Mouse (Mus musculus): ENCODE measurements around the gene Mndal. TPM values are rescaled to one million over a fixed set of nuclear protein-coding genes. Genes with fewer than 3 reads are reported as not detected.

The Mndal gene
- polyA plus RNA-seq (2017; shearing (Covaris generic)): 100 to 1,000 TPM; 368 to 518 TPM

DNA sequence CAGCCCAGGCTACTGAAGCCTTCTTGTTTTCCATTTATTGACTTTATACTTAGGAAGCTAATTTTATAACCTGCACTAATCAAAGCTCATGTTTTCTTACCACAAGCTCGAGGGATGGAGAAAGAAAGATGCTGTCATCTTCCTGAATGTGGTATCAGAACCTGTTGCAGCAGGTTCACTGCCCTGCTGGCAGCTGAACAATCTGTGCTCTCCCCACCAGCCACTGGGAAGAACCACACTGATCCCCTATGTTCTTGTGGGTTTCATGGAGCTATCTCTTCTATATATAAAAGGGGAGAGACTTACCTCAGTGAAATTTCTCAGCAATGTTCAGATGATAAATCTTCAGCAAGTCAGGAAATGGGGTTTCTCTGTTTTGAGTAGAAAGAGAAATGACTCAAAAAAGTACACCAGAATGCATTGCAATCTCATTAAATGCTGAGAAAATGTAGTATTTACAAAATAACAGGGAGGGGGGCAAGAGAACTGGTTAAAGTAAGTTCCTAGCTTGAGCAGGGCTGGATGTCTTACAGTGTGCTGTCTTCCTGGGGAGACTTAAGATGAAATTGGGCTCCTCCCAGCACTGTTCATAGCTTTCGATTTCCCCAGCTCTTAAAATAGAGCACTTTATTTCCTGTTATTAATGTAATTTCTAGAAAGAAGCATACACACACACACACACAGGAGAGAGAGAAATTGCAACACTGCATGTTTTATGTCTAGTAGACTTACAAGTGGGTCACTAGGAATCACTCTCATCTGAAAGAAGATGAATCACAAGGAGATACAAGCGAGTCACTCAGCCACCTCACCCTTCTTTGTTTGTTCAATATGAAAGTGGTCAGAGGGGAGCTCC is at the start of gene Mndal, which contains the start of gene Ifi203:
Gene Mndal, minus strand, starts transcription at position 568 of the 856 bp plus-strand sequence.
Gene Ifi203, minus strand, starts transcription at position 749 of the 856 bp plus-strand sequence.

DNA sequence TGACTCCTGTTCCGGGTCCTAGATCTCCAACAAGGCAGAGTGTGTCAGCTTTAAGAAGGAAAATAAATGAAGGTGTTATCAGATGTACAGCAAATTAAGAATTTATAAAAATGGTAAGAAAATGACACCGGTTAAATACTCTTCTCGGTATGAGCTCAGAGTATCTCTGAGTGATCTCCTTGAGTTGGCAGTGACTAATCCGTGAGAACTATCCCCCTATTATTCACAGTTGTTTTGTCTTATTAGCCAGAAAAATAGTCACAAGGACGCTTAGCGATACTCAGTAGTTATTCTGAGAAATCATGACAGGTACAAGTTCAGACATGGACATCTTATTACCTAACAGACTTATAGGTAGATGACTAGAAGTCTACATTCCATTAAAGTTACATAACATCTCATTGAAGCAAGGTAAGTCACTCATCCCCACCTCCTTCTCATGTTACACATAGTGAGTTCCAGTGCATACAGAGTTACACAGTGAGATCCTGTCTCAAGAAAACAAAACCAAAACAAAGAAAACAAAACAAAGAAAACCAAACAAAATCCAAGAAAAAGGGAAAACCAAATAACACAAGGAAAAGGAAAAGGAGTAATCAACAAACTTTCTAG is 40.5 kb upstream of the Mndal start, which contains the start of gene Ifi202b:
Gene Ifi202b, minus strand, starts transcription at position 51 of the 612 bp plus-strand sequence.

DNA sequence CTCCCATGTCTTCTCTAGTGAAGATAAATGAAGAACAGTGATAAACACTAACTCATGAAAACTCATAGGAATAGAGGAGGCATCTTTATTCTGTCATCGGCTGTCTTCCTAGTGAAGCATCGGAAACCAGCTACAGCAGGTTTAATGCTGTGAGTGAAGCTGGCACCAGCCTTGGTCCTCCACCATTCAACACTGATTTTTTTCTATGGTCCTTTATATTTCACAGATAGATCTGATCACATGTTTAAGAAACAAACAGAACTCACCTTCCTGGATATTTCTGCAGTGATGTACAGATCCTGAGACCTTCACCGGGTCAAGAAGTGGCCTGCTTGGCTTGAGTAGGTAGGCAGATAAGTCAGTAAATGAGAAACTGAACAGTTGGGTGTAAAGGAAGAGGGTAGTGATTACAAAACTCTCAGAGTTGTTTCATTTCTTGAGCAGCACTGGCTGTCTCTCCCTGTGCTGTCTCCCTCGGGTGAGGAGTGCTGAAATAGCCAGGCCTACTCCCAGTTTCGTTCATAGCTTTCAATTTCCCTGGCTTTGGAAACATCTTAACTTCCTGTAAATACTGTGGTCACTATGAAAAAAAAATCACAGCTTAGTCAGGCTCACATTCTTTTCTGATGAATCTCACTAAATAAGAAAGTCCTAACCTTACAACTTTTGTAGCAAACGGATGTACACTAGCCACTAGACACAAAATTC is 29.6 kb downstream of the Mndal start, which contains the start of gene Ifi211:
Gene Ifi211, minus strand, starts transcription at position 499 of the 708 bp plus-strand sequence.

Other genes with a start within 250 kb of the Mndal start
- gene Ifi207, start 200.7 kb downstream of the Mndal start, polyA plus RNA-seq (2017; shearing (Covaris generic)): under 1 TPM; 0.18 to 0.34 TPM
- 1 to 10 TPM; 1.7 to 9.8 TPM for gene Ifi204, start 175.5 kb downstream of the Mndal start, polyA plus RNA-seq (2017; shearing (Covaris generic))
- gene Ifi211, start 29.4 kb downstream of the Mndal start, polyA plus RNA-seq (2017; shearing (Covaris generic)): 1 to 10 TPM; 5.8 to 5.9 TPM
- 100 to 1,000 TPM; 272 to 474 TPM for gene Ifi203, start 181 bp upstream of the Mndal start, polyA plus RNA-seq (2017; shearing (Covaris generic))
- not detected for gene Ifi202b, start 40.3 kb upstream of the Mndal start, polyA plus RNA-seq (2017; shearing (Covaris generic))
- under 1 TPM; 0.66 to 0.73 TPM for gene Ifi205, start 89.3 kb upstream of the Mndal start, polyA plus RNA-seq (2017; shearing (Covaris generic))
- not detected for gene Olfr433, start 98.2 kb upstream of the Mndal start, polyA plus RNA-seq (2017; shearing (Covaris generic))
- under 1 TPM in 1 of 2 experiments, not detected in 1; 0.43 TPM for gene Olfr432, start 106.7 kb upstream of the Mndal start, polyA plus RNA-seq (2017; shearing (Covaris generic))
- not detected for gene Olfr430, start 124.1 kb upstream of the Mndal start, polyA plus RNA-seq (2017; shearing (Covaris generic))
- gene Olfr429, start 141.8 kb upstream of the Mndal start, polyA plus RNA-seq (2017; shearing (Covaris generic)): not detected
- gene Olfr427, start 154.4 kb upstream of the Mndal start, polyA plus RNA-seq (2017; shearing (Covaris generic)): under 1 TPM in 1 of 2 experiments, not detected in 1; 0.42 TPM
- gene Olfr231, start 178.7 kb upstream of the Mndal start, polyA plus RNA-seq (2017; shearing (Covaris generic)): not detected
- not detected for gene Olfr424, start 189.0 kb upstream of the Mndal start, polyA plus RNA-seq (2017; shearing (Covaris generic))
- gene Olfr420, start 213.1 kb upstream of the Mndal start, polyA plus RNA-seq (2017; shearing (Covaris generic)): under 1 TPM in 1 of 2 experiments, not detected in 1; 0.16 TPM
- gene Spta1, start 230.3 kb upstream of the Mndal start, polyA plus RNA-seq (2017; shearing (Covaris generic)): under 1 TPM; 0.12 to 0.18 TPM

All from activated CD4-positive, CD25-positive, alpha-beta regulatory T cell (primary cell).